Mouse (Mus musculus): ENCODE measurements around the gene Klhdc10. TPM values are rescaled to one million over a fixed set of nuclear protein-coding genes. Genes with fewer than 3 reads are reported as not detected.

The Klhdc10 gene
- polyA plus RNA-seq, 1 experiment from 2014 or later: 12.0 TPM

DNA sequence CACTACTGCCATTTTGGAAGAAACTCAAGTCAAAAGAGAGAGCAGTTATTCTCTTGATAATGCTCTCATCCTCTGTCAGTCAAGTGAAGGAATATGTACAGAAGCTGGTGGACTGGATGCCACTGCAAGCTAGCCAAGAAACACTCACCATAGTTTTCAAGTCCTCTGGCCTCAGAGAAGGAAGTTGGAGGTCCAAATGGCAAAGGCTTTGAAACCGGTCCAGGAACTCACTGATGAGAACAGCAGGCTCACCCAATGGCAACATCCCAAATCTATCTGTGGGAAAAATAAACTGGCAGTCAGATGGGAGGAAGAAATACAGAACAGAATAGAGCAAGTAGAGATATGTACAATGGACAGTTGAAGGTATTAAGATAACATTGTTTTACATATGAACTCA is 25.9 kb upstream of the Klhdc10 start:
- H3K36me3 ChIP-seq (ENCODE audit: inconsistent target): peaks cover 83% of the 10 kb centered on the region
- 50% methylated on average over 1 of the region's 1 CpGs for WGBS (ENCODE audit: missing documents)
- H3K4me3 ChIP-seq (ENCODE audit: inconsistent target): no peak overlapping the region
- no peaks in the 10 kb centered on the region for H3K79me2 ChIP-seq (ENCODE audit: inconsistent target)
- H3K27ac ChIP-seq: no peak overlapping the region

GRCm38 (mm10) chr6:30381116-30381515 is 20.6 kb upstream of the Klhdc10 start:
- H3K27ac ChIP-seq: no peak overlapping the region
- H3K36me3 ChIP-seq (ENCODE audit: inconsistent target): peaks cover 73% of the 10 kb centered on the region
- no peak overlapping the region for H3K4me3 ChIP-seq (ENCODE audit: inconsistent target)
- no peaks in the 10 kb centered on the region for H3K79me2 ChIP-seq (ENCODE audit: inconsistent target)
- 84% methylated on average over 3 of the region's 3 CpGs for WGBS (ENCODE audit: missing documents)

- H3K79me2 ChIP-seq (ENCODE audit: inconsistent target): peaks cover 25% of the 10 kb centered on the region
- 4% methylated on average over 3 of the region's 4 CpGs for WGBS (ENCODE audit: missing documents)
- peak overlapping the region; percentile 53 for H3K27ac ChIP-seq
- H3K36me3 ChIP-seq (ENCODE audit: inconsistent target): peaks cover 17% of the 10 kb centered on the region; the same call in 1 of the 2 replicates
- peak overlapping the region; percentile 97 for H3K4me3 ChIP-seq (ENCODE audit: inconsistent target)
Observed at GRCm38 (mm10) chr6:30390271-30390670, 11.4 kb upstream of the Klhdc10 start.

GRCm38 (mm10) chr6:30390714-30391697 is 10.7 kb upstream of the Klhdc10 start, which contains the start of gene Zc3hc1:
Zc3hc1 (minus strand) TSS chr6:30391028.
- H3K4me3 ChIP-seq (ENCODE audit: inconsistent target): peak within 1 kb of the TSS; percentile 97
- peaks cover 11% of the 10 kb centered on the region; the same call in 1 of the 2 replicates for H3K36me3 ChIP-seq (ENCODE audit: inconsistent target)
- peak within 1 kb of the TSS; percentile 53 for H3K27ac ChIP-seq
- peaks cover 25% of the 10 kb centered on the region for H3K79me2 ChIP-seq (ENCODE audit: inconsistent target)
- 5% methylated on average over 33 of the region's 33 CpGs for WGBS (ENCODE audit: missing documents)

DNA sequence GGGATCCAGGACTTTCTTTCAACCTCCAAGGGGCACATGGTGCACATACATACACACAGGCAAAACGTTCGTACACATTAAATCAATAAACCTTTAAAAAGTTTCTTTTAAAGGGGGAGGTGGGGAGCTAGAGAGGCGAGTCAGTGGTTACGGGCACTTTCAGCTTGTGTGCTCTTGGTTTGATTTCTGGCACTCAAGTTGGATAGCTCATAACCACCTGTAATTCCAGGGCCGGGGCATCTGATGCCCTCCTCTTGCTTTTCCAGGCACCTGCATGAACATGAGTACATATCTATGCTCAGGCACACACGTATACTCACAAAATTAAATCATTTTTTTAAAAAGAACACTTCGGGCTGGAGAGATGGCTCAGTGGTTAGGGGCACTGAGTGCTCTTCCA is 9.7 kb upstream of the Klhdc10 start:
- no peak overlapping the region for H3K4me3 ChIP-seq (ENCODE audit: inconsistent target)
- H3K27ac ChIP-seq: no peak overlapping the region
- H3K36me3 ChIP-seq (ENCODE audit: inconsistent target): 0 out of 2 replicates have a peak, but pooled peaks cover 1% of the 10 kb centered on the region
- peaks cover 25% of the 10 kb centered on the region for H3K79me2 ChIP-seq (ENCODE audit: inconsistent target)
- WGBS (ENCODE audit: missing documents): 95% methylated on average over 7 of the region's 7 CpGs

DNA sequence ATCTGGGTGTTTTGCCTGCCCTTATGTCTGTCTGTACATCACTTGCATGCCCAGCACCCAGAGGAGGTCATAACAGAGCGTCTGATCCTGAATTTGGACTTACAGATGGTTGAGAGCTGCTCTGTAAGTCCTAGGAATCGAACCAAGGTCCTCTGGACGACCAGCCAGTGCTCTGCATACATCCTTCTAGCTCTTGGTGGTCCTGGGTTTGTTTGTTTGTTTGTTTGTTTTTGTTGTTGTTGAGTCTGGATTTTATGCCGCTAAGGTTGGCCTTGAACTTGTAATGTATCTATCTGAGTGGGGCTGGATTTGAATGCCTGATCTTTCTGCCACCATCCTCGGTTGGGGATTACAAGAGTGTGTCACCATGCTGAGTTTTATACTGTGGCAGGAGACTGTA is 1.5 kb upstream of the Klhdc10 start:
- H3K27ac ChIP-seq: no peak overlapping the region
- no peak overlapping the region for H3K4me3 ChIP-seq (ENCODE audit: inconsistent target)
- WGBS (ENCODE audit: missing documents): 91% methylated on average over 4 of the region's 5 CpGs
- peaks cover 31% of the 10 kb centered on the region for H3K79me2 ChIP-seq (ENCODE audit: inconsistent target)
- H3K36me3 ChIP-seq (ENCODE audit: inconsistent target): no peaks in the 10 kb centered on the region

DNA sequence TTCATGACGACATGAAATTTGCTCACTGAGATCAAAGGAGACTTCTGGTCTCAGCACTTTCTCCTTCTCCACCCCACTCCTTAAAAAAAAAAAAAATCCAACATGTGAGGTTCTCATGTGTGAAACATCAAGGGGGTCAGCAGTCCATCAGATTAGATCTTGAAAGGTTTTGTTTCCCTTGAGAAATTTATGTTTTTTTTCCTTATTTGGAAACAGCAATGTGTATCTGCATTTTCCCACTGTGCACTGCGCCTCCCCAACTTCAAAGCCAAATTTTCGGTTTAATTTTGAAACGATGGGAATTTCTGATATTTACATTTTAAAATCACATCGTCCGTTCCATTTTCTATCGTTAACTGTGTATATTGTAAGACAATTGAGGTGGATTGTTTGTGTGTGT is 952 bp upstream of the Klhdc10 start:
- H3K27ac ChIP-seq: peak overlapping the region; percentile 57; the same call in 1 of the 2 replicates
- peaks cover 37% of the 10 kb centered on the region for H3K79me2 ChIP-seq (ENCODE audit: inconsistent target)
- H3K4me3 ChIP-seq (ENCODE audit: inconsistent target): peak overlapping the region; percentile 69
- 9% methylated on average over 7 of the region's 7 CpGs for whole genome bisulfite sequencing (ENCODE audit: missing documents)
- no peaks in the 10 kb centered on the region for H3K36me3 ChIP-seq (ENCODE audit: inconsistent target)

DNA sequence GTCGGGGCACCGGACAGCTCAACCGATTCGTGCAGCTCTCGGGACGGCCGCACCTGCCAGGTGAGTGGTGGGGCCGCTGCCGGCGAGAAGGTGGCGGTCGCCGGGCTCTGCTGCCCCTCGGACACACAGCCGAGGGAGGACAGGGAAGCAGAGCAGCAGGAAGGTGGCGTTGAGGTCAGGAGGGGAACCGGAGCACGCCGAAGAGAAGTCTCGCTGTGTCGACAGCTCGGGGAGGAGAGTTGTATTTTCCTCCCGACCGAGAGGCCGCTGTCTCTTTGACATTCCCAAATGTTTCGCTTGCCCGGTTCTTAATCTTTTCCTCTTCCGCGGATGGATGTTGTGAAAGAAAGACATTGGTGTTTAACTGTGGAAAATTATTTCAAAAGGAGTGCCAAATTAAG is 423 bp downstream of the Klhdc10 start:
- under 1% methylated on average over 29 of the region's 29 CpGs for WGBS (ENCODE audit: missing documents)
- Histone ChIP-seq H3K27ac (peak overlapping the region; percentile 32), H3K79me2 (ENCODE audit: inconsistent target) (peaks cover 51% of the 10 kb centered on the region), H3K36me3 (ENCODE audit: inconsistent target) (no peaks in the 10 kb centered on the region), H3K4me3 (ENCODE audit: inconsistent target) (peak overlapping the region; percentile 56)

- H3K4me3 ChIP-seq (ENCODE audit: inconsistent target): peak overlapping the region; percentile 19
- no peaks in the 10 kb centered on the region for H3K36me3 ChIP-seq (ENCODE audit: inconsistent target)
- 9% methylated on average over 4 of the region's 4 CpGs for WGBS (ENCODE audit: missing documents)
- H3K79me2 ChIP-seq (ENCODE audit: inconsistent target): peaks cover 64% of the 10 kb centered on the region
- no peak overlapping the region for H3K27ac ChIP-seq
Observed at GRCm38 (mm10) chr6:30403465-30403864, 1.8 kb downstream of the Klhdc10 start.

DNA sequence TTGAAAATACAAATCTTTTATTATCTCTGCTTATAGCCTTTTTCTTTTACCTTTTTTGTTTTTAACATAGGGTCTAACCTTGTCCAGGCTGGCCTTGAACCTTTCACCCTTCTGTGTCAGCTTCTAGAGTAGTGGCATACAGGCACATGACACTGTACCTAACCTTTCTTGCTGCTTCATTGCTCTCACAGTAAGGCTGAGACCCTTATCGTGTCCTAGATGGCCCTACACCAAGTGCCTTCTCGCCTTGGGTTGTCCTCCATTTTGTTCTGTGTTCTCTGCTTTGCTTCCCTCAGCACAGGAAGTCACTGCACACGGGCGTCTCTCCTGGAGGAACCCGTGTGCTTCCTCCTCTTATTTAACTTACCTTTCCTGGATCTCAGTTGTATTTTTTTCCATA is 3.0 kb downstream of the Klhdc10 start:
- H3K4me3 ChIP-seq (ENCODE audit: inconsistent target): no peak overlapping the region
- no peak overlapping the region for H3K27ac ChIP-seq
- 52% methylated on average over 5 of the region's 5 CpGs for WGBS (ENCODE audit: missing documents)
- peaks cover 76% of the 10 kb centered on the region for H3K79me2 ChIP-seq (ENCODE audit: inconsistent target)
- no peaks in the 10 kb centered on the region for H3K36me3 ChIP-seq (ENCODE audit: inconsistent target)

- 77% methylated on average over 2 of the region's 4 CpGs for WGBS (ENCODE audit: missing documents)
- no peaks in the 10 kb centered on the region for H3K36me3 ChIP-seq (ENCODE audit: inconsistent target)
- peaks cover 91% of the 10 kb centered on the region for H3K79me2 ChIP-seq (ENCODE audit: inconsistent target)
- no peak overlapping the region for H3K27ac ChIP-seq
- H3K4me3 ChIP-seq (ENCODE audit: inconsistent target): no peak overlapping the region
Observed at GRCm38 (mm10) chr6:30408276-30408675, 6.6 kb downstream of the Klhdc10 start.

DNA sequence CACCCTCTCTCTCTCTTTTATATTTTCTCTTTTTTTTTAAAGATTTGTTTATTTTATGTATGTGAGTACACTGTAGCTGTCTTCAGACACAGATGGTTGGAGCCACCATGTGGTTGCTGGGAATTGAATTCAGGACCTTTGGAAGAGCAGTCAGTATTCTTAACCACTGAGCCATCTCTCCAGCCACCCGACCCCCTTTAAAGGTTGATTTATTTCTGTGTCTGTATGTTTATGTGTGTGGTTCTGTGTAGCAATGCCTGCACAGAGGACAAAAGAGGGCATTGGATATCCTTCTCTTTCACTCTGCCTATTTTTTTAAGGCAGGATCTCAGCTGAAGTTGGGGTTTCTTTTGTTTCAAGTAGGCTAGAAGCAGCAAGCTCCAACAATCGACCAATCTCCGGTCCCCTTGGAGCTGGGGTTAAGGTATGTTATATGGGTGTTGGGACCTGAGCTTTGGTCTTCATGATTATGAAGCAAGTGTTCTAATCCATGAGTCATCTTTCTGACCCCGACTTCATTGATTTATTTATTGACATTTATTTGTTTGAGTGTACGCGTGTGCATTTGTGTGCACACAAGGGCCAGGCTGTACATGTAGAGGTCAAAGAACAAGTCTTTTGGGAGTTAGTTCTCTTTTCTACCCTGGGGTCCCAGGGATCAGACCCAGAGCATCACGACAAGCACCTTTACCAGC is 7.9 kb downstream of the Klhdc10 start:
- Histone ChIP-seq H3K27ac (no peak overlapping the region), H3K36me3 (ENCODE audit: inconsistent target) (no peaks in the 10 kb centered on the region), H3K4me3 (ENCODE audit: inconsistent target) (no peak overlapping the region), H3K79me2 (ENCODE audit: inconsistent target) (peaks cover 90% of the 10 kb centered on the region)
- 91% methylated on average over 6 of the region's 7 CpGs for WGBS (ENCODE audit: missing documents)

GRCm38 (mm10) chr6:30411311-30411710 is 9.6 kb downstream of the Klhdc10 start:
- WGBS (ENCODE audit: missing documents): 95% methylated on average over 4 of the region's 4 CpGs
- H3K27ac ChIP-seq: no peak overlapping the region
- no peaks in the 10 kb centered on the region for H3K36me3 ChIP-seq (ENCODE audit: inconsistent target)
- peaks cover 89% of the 10 kb centered on the region for H3K79me2 ChIP-seq (ENCODE audit: inconsistent target)
- H3K4me3 ChIP-seq (ENCODE audit: inconsistent target): no peak overlapping the region

GRCm38 (mm10) chr6:30416126-30416525 is 14.5 kb downstream of the Klhdc10 start:
- H3K27ac ChIP-seq: no peak overlapping the region
- H3K4me3 ChIP-seq (ENCODE audit: inconsistent target): no peak overlapping the region
- no peaks in the 10 kb centered on the region for H3K36me3 ChIP-seq (ENCODE audit: inconsistent target)
- H3K79me2 ChIP-seq (ENCODE audit: inconsistent target): peaks cover 51% of the 10 kb centered on the region; the same call in 1 of the 2 replicates
- 79% methylated on average over 2 of the region's 2 CpGs for WGBS (ENCODE audit: missing documents)

GRCm38 (mm10) chr6:30416801-30417200 is 15.1 kb downstream of the Klhdc10 start:
- WGBS (ENCODE audit: missing documents): 85% methylated on average over 7 of the region's 7 CpGs
- H3K79me2 ChIP-seq (ENCODE audit: inconsistent target): peaks cover 49% of the 10 kb centered on the region; the same call in 1 of the 2 replicates
- no peak overlapping the region for H3K27ac ChIP-seq
- no peaks in the 10 kb centered on the region for H3K36me3 ChIP-seq (ENCODE audit: inconsistent target)
- H3K4me3 ChIP-seq (ENCODE audit: inconsistent target): no peak overlapping the region
